In the genomic region with DNA sequence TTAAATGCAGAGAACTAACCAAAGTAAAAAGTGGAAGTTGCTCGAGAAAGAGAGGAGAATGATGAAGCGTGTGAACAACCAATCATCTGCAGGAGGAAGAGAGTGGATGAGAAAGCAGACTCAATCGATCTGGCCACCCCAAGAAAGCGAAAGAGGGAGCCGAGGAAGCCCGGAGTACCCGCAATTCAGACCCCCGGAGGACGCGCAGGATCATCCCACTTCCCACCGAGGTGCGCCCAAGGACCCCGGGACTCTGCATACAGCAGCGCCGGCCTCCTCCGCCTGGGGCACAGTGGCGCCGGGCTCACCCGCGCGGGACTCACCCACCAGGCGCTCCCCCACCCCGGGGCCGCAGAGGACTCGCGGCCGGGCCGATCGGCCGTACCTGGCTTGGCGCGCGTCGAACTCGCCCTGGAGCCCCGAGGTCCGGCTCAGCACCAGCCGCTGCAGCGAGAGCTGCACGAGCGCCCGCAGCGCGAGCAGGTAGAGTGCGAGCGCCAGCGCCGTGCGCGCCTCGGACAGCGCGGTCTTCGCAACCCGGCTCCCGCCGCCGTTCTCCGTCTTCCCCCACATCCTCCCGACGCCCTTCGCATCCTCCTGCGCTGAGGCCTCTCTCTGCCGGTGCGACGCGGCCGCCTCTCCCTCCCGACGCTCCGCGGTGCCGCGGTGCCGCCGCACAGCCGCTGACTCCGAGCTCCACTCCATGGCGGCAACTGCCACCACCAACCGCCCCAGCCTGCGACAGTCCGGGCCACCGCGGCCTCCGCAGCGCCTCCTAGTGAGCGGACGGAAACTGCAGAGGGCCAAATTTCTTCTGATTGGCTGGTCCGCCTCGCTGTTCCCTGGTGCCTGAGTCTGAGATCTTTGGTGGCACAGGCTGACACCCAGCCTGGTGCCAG, we compare ENCODE assay signal across 8 mouse cellular contexts. TPM values are rescaled to one million over a fixed set of nuclear protein-coding genes. Genes with fewer than 3 reads are reported as not detected.
DNase-seq lines count a peak whose midpoint lies in the region; ATAC-seq and TF ChIP-seq lines count a peak whose summit lies in the region.

Gene Ermp1 (minus strand): TSS at position 765 of the 899 bp plus-strand sequence.

- peak within 1 kb of the TSS; percentile 88 for H3K27ac ChIP-seq in embryonic facial prominence, embryonic 14.5 days (replicated peaks; ENCODE audit: low read depth, low read length)
- peak within 1 kb of the TSS; percentile 72 for H3K27ac ChIP-seq in limb, embryonic 14.5 days (replicated peaks; ENCODE audit: low read depth, low read length)
- H3K27ac ChIP-seq in midbrain, postnatal 0 days (ENCODE audit: low read depth, low read length), result peak within 1 kb of the TSS; percentile 85

- H3K4me2 ChIP-seq in embryonic facial prominence, embryonic 14.5 days (ENCODE audit: low read depth, low read length), result peak within 1 kb of the TSS; percentile 66
- peak within 1 kb of the TSS; percentile 60 for H3K4me2 ChIP-seq in limb, embryonic 14.5 days (replicated peaks; ENCODE audit: low read depth, low read length, severe bottlenecking)
- peak within 1 kb of the TSS; percentile 59 for H3K4me2 ChIP-seq in midbrain, postnatal 0 days (ENCODE audit: low read depth, low read length, poor library complexity, severe bottlenecking)

- peak within 1 kb of the TSS; percentile 86 for H3K4me3 ChIP-seq in embryonic facial prominence, embryonic 14.5 days (ENCODE audit: low read depth, low read length)
- peak within 1 kb of the TSS; percentile 80 for H3K4me3 ChIP-seq in limb, embryonic 14.5 days (replicated peaks; ENCODE audit: low read length)
- H3K4me3 ChIP-seq in midbrain, postnatal 0 days (ENCODE audit: low read depth, low read length), result peak within 1 kb of the TSS; percentile 83

- no peaks in the 10 kb centered on the region for H3K9me3 ChIP-seq in embryonic facial prominence, embryonic 14.5 days (ENCODE audit: control insufficient read depth, low read length)
- H3K9me3 ChIP-seq in limb, embryonic 14.5 days (ENCODE audit: control insufficient read depth, low read length), result no peaks in the 10 kb centered on the region
- H3K9me3 ChIP-seq in midbrain, postnatal 0 days (ENCODE audit: low read length), result no peaks in the 10 kb centered on the region

- WGBS in embryonic facial prominence, embryonic 14.5 days, result under 1% methylated on average over 43 of the region's 90 CpGs
- under 1% methylated on average over 42 of the region's 90 CpGs for WGBS in limb, embryonic 14.5 days
- WGBS in midbrain, postnatal 0 days, result under 1% methylated on average over 70 of the region's 90 CpGs

- peaks cover 11% of the 10 kb centered on the region; the same call in 1 of the 2 replicates for H3K36me3 ChIP-seq in embryonic facial prominence, embryonic 14.5 days (ENCODE audit: control insufficient read depth, insufficient read depth, low read length)
- peaks cover 9% of the 10 kb centered on the region; the same call in 1 of the 2 replicates for H3K36me3 ChIP-seq in limb, embryonic 14.5 days (ENCODE audit: control insufficient read depth, insufficient read depth, low read length)
- H3K36me3 ChIP-seq in midbrain, postnatal 0 days (ENCODE audit: insufficient read depth, low read length), result no peaks in the 10 kb centered on the region

- peak; percentile 97 for TF ChIP-seq CTCF in midbrain, postnatal 0 days (IDR thresholded peaks at IDR 0.05)

- ATAC-seq in embryonic facial prominence, embryonic 14.5 days (ENCODE audit: low read depth), result peak; percentile 94
- ATAC-seq in limb, embryonic 14.5 days (ENCODE audit: low FRiP score, low read depth), result peak; percentile 91
- ATAC-seq in midbrain, postnatal 0 days (ENCODE audit: low FRiP score), result peak; percentile 92

- DNase-seq in 3T3-L1 (ENCODE audit: low read depth, low spot score), result peak; percentile 89
- peak; percentile 95 to 98 for DNase-seq in adrenal gland, postnatal 4 days (ENCODE audit: low spot score in 2 of 2)
- peak; percentile 90 for DNase-seq in embryonic facial prominence, embryonic 14.5 days (ENCODE audit: low spot score)
- DNase-seq in heart, adult 8-10 months (ENCODE audit: low spot score), result peak; percentile 97
- peak; percentile 97 for DNase-seq in kidney, adult 9 months
- DNase-seq in limb, embryonic 14.5 days (ENCODE audit: low spot score), result peak; percentile 87
- peak; percentile 94 for DNase-seq in midbrain, postnatal 0 days (ENCODE audit: low spot score)
- peak; percentile 97 to 98 for DNase-seq in spleen, postnatal 14 days (ENCODE audit: low spot score in 2 of 2)

- peak within 1 kb of the TSS; percentile 81 for H3K9ac ChIP-seq in embryonic facial prominence, embryonic 14.5 days (ENCODE audit: low read depth, low read length)
- H3K9ac ChIP-seq in limb, embryonic 14.5 days (ENCODE audit: low read depth, low read length, severe bottlenecking), result peak within 1 kb of the TSS; percentile 79
- H3K9ac ChIP-seq in midbrain, postnatal 0 days (replicated peaks; ENCODE audit: low read length, poor library complexity, severe bottlenecking), result peak within 1 kb of the TSS; percentile 77

- peak; percentile 89 for TF ChIP-seq POLR2A in limb, embryonic 14.5 days (IDR thresholded peaks at IDR 0.05; ENCODE audit: borderline replicate concordance, extremely low read depth, insufficient read depth, insufficient read length)

- H3K27me3 ChIP-seq in embryonic facial prominence, embryonic 14.5 days (replicated peaks; ENCODE audit: control insufficient read depth, insufficient read depth, low read length), result no peaks in the 10 kb centered on the region
- H3K27me3 ChIP-seq in limb, embryonic 14.5 days (ENCODE audit: control insufficient read depth, insufficient read depth, low read length), result no peaks in the 10 kb centered on the region
- no peaks in the 10 kb centered on the region for H3K27me3 ChIP-seq in midbrain, postnatal 0 days (ENCODE audit: insufficient read depth, low read length)

- no peaks in the 10 kb centered on the region for H3K4me1 ChIP-seq in embryonic facial prominence, embryonic 14.5 days (ENCODE audit: control insufficient read depth, insufficient read depth, low read length)
- H3K4me1 ChIP-seq in limb, embryonic 14.5 days (ENCODE audit: control insufficient read depth, insufficient read depth, low read length), result peaks cover 3% of the 10 kb centered on the region; the same call in 1 of the 2 replicates
- H3K4me1 ChIP-seq in midbrain, postnatal 0 days (ENCODE audit: insufficient read depth, low read length), result no peaks in the 10 kb centered on the region

RNA-seq across cellular contexts. Expression of gene Ermp1, which starts in this region (rescaled TPM):
- total RNA-seq in adrenal gland, postnatal 4 days (2021), result 10 to 100 TPM; 70.0 to 74.7 TPM
- polyA plus RNA-seq in embryonic facial prominence, embryonic 14.5 days (2014; fragmentation: Nextera tagmentation; extraction: Ambion mirVana), result 14.2 and 15.5 TPM in 2 replicates
- total RNA-seq in heart, adult 8-10 months (2022), result 10 to 100 TPM in 3 of 4 experiments, 1 to 10 TPM in 1; 9.7 to 11.8 (median 10.8) TPM
- 16.7 and 20.1 TPM in 2 replicates for polyA plus RNA-seq in limb, embryonic 14.5 days (2012; rRNA removed)
- polyA plus RNA-seq in limb, embryonic 14.5 days (2014; fragmentation: Nextera tagmentation; extraction: Ambion mirVana), result 16.1 and 18.1 TPM in 2 replicates
- 15.8 and 27.6 TPM in 2 replicates for total RNA-seq in midbrain, postnatal 0 days (2014; rRNA removed)
- 7.7 and 9.6 TPM in 2 replicates for polyA plus RNA-seq in midbrain, postnatal 0 days (2015; fragmentation: Nextera tagmentation; extraction: Ambion mirVana)

Comparison
In these comparisons a context has a peak if more than half of its experiments do, and no peak if none do; other contexts are left out.
1. Peak in every context shown above with its lines: DNase-seq, ATAC-seq, H3K4me3 ChIP-seq and H3K27ac ChIP-seq.